In the genomic region with DNA sequence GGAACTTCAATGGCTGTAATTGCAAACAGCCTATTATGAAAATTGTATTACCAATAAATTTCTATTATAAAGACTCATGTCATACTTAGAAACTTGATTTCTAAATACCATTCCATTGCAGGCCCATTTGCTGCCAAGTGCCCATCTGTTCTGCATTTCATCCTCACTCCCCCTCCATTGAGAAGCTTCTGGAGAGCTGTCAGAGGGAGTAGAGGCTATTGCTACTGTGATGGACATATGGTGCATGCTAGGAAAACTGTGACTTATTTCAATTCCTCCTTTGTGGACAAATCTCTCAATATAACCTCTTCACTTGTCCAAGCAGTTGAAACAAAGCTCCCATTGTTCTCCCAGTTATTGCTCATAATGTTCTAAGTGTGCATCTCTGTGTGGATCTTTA, we compare ENCODE assay signal across 8 mouse cellular contexts. TPM values are rescaled to one million over a fixed set of nuclear protein-coding genes. Genes with fewer than 3 reads are reported as not detected.
DNase-seq lines count a peak whose midpoint lies in the region; ATAC-seq and TF ChIP-seq lines count a peak whose summit lies in the region.
"Had no signal": no experiment of that assay in that cellular context is flagged by ENCODE, and none has a peak within 500 bp of the region (broad histone marks: within the 10 kb centered on the region; RNA-seq: fewer than 3 reads in every experiment).

No protein-coding gene starts in this region.

- no peak for TF ChIP-seq CTCF in liver, postnatal 0 days (IDR thresholded peaks at IDR 0.05; ENCODE audit: low read depth)

- DNase-seq in kidney, postnatal 4 days, result peak; percentile 22 to 31
- DNase-seq in kidney, postnatal 36 days, result no peak
- peak; percentile 88 for DNase-seq in NIH3T3 (ENCODE audit: low read depth)
- DNase-seq in cerebellum, adult 11 months, result peak; percentile 32
- DNase-seq in layer of hippocampus, adult 9-10 months (ENCODE audit: low spot score), result peak; percentile 21
- DNase-seq in urinary bladder, postnatal 10 days (ENCODE audit: low spot score), result no peak
- DNase-seq in liver, postnatal 0 days, result no peak

- no peaks in the 10 kb centered on the region for H3K4me1 ChIP-seq in liver, postnatal 0 days (ENCODE audit: insufficient read depth)
- H3K4me1 ChIP-seq: heart, embryonic 10.5 days had no signal

- ATAC-seq in liver, postnatal 0 days, result no peak

- H3K27me3 ChIP-seq in liver, postnatal 0 days (ENCODE audit: insufficient read depth, low read length), result no peaks in the 10 kb centered on the region

- no peak overlapping the region for H3K4me3 ChIP-seq in liver, postnatal 0 days (ENCODE audit: low read depth, low read length)
- H3K4me3 ChIP-seq: heart, embryonic 10.5 days had no signal

- TF ChIP-seq EP300 in liver, postnatal 0 days (IDR thresholded peaks at IDR 0.05; ENCODE audit: low read depth), result no peak

- H3K4me2 ChIP-seq in liver, postnatal 0 days (ENCODE audit: low read depth, low read length), result no peak overlapping the region

- no peaks in the 10 kb centered on the region for H3K36me3 ChIP-seq in liver, postnatal 0 days (replicated peaks; ENCODE audit: insufficient read depth, low read length)

- no peak overlapping the region for H3K27ac ChIP-seq in liver, postnatal 0 days (ENCODE audit: low read depth)
- H3K27ac ChIP-seq: heart, embryonic 10.5 days had no signal

- no peak overlapping the region for H3K9ac ChIP-seq in liver, postnatal 0 days (replicated peaks)

- H3K9me3 ChIP-seq in liver, postnatal 0 days (ENCODE audit: low read length), result no peaks in the 10 kb centered on the region
- H3K9me3 ChIP-seq: heart, embryonic 10.5 days had no signal

RNA-seq across cellular contexts. Expression of gene Scfd2, which starts 19.9 kb away (rescaled TPM):
- polyA plus RNA-seq in liver, postnatal 0 days (2015; fragmentation: Nextera tagmentation; extraction: Ambion mirVana), result 7.3 and 8.0 TPM in 2 replicates

RNA-seq across cellular contexts. Expression of gene Fip1l1, which starts 23.6 kb away (rescaled TPM):
- polyA plus RNA-seq in liver, postnatal 0 days (2015; fragmentation: Nextera tagmentation; extraction: Ambion mirVana), result 26.1 and 29.1 TPM in 2 replicates

Comparison
In these comparisons a context has a peak if more than half of its experiments do, and no peak if none do; other contexts are left out.
1. DNase-seq: peak in kidney, postnatal 4 days (2 of 2), NIH3T3 (single experiment), cerebellum, adult 11 months (single experiment) and layer of hippocampus, adult 9-10 months (single experiment); none in kidney, postnatal 36 days (0 of 2), urinary bladder, postnatal 10 days (single experiment) and liver, postnatal 0 days (single experiment).